Comparison of ENCODE assay signal across 21 mouse cellular contexts in genomic region chr12:17273841-17274240, GRCm38 (mm10). TPM values are rescaled to one million over a fixed set of nuclear protein-coding genes. Genes with fewer than 3 reads are reported as not detected.
"Had no signal": no experiment of that assay in that cellular context is flagged by ENCODE, and none has a peak within 500 bp of the region (broad histone marks: within the 10 kb centered on the region; RNA-seq: fewer than 3 reads in every experiment).

No protein-coding gene starts in this region.

- H3K4me2 ChIP-seq: lung, embryonic 15.5 days; midbrain, embryonic 11.5 days; midbrain, embryonic 13.5 days; midbrain, embryonic 15.5 days; neural tube, embryonic 12.5 days; stomach, embryonic 15.5 days had no signal

- H3K27me3 ChIP-seq: lung, embryonic 15.5 days; megakaryocyte, embryonic 14.5 days; midbrain, embryonic 13.5 days; midbrain, embryonic 15.5 days; neural tube, embryonic 12.5 days; stomach, embryonic 15.5 days had no signal

- DNase-seq: lung, adult 2 months; lung, postnatal 14 days; lung, postnatal 36 days; right cerebral cortex, postnatal 14 days; thymus, adult 2 months; thymus, postnatal 14 days; thymus, postnatal 36 days had no signal

- H3K9me3 ChIP-seq: lung, embryonic 15.5 days; megakaryocyte, embryonic 14.5 days; midbrain, embryonic 13.5 days; midbrain, embryonic 15.5 days; neural tube, embryonic 12.5 days; stomach, embryonic 15.5 days had no signal

- H3K27ac ChIP-seq: lung, embryonic 15.5 days; macrophage; midbrain, embryonic 13.5 days; midbrain, embryonic 15.5 days; neural tube, embryonic 12.5 days; stomach, embryonic 15.5 days; stomach, postnatal 0 days had no signal

- H3K9ac ChIP-seq: lung, embryonic 15.5 days; midbrain, embryonic 13.5 days; midbrain, embryonic 15.5 days; neural tube, embryonic 12.5 days; stomach, embryonic 15.5 days had no signal

- H3K4me3 ChIP-seq: lung, embryonic 15.5 days; megakaryocyte, embryonic 14.5 days; midbrain, embryonic 13.5 days; midbrain, embryonic 15.5 days; neural tube, embryonic 12.5 days; stomach, embryonic 15.5 days had no signal

- ATAC-seq: lung, postnatal 0 days; midbrain, embryonic 13.5 days; midbrain, embryonic 15.5 days had no signal

RNA-seq across cellular contexts. Expression of gene Atp6v1c2, which starts 55.3 kb away (rescaled TPM):
- total RNA-seq: megakaryocyte progenitor cell, adult 5-6 weeks; monocyte, adult 5-6 weeks; neutrophil, adult 5-6 weeks had no signal
- polyA plus RNA-seq: macrophage; spleen, adult 2 months had no signal
